Mouse (Mus musculus) heart, postnatal 0 days (tissue): ENCODE data around the gene Spns2. TPM values are rescaled to one million over a fixed set of nuclear protein-coding genes. Genes with fewer than 3 reads are reported as not detected.

Experiments
- ATAC-seq: fragments of 200-750 bp; cut with Nextera tagmentation; 2 replicates; pipeline ENCODE4 v1.8.0; 2017; ENCODE audit warnings: low read depth, moderate number of reproducible peaks, moderate library complexity; ENCODE audit not compliant: insufficient read depth
- DNase-seq: peaks from one replicate; pipeline ENCODE4 v3.0.0-alpha.2; 2016; ENCODE audit warnings: low spot score
- H3K27ac ChIP-seq: fragments of 300-500 bp; sonication (generic); 2 replicates; pipeline ENCODE4 v1.5.1; 2014; ENCODE audit warnings: low read depth, mild to moderate bottlenecking
- H3K27me3 ChIP-seq: fragments of 300-500 bp; sonication (generic); 2 replicates; pipeline ENCODE4 v1.6.1; 2014; ENCODE audit warnings: low read length, mixed read lengths; ENCODE audit not compliant: control insufficient read depth, insufficient read depth
- H3K36me3 ChIP-seq: fragments of 300-500 bp; sonication (generic); replicated peaks from 2 replicates; pipeline ENCODE4 v1.6.1; 2014; ENCODE audit warnings: low read length, mixed read lengths; ENCODE audit not compliant: control insufficient read depth, insufficient read depth
- H3K4me1 ChIP-seq: fragments of 300-500 bp; sonication (generic); 2 replicates; pipeline ENCODE4 v1.6.1; 2014; ENCODE audit warnings: antibody characterized with exemption; ENCODE audit not compliant: control insufficient read depth, insufficient read depth
- H3K4me2 ChIP-seq: fragments of 300-500 bp; sonication (generic); 2 replicates; pipeline ENCODE4 v1.6.1; 2014; ENCODE audit warnings: low read depth, mild to moderate bottlenecking, low read length, moderate library complexity
- H3K4me3 ChIP-seq: fragments of 300-500 bp; sonication (generic); 2 replicates; pipeline ENCODE4 v1.5.1; 2014; ENCODE audit warnings: low read depth, low read length
- H3K9ac ChIP-seq: fragments of 300-500 bp; sonication (generic); replicated peaks from 2 replicates; pipeline ENCODE4 v1.6.1; 2014; ENCODE audit warnings: low read depth, low read length, mixed read lengths
- H3K9me3 ChIP-seq: fragments of 300-500 bp; sonication (generic); replicated peaks from 2 replicates; pipeline ENCODE4 v1.6.1; 2016; ENCODE audit warnings: low read length; ENCODE audit not compliant: control insufficient read depth
- CTCF ChIP-seq: IDR thresholded peaks from 2 replicates; pipeline ENCODE4 v1.5.1; 2016; ENCODE audit warnings: antibody characterized with exemption, control low read depth, low read depth
- EP300 ChIP-seq: IDR thresholded peaks from 2 replicates; pipeline ENCODE4 v1.6.1; 2016; ENCODE audit warnings: antibody characterized with exemption, low read depth
- WGBS: fragments of 180-500 bp; shearing (Covaris S2); extraction: QIAGEN DNeasy Blood & Tissue Kit; methylation state at CpG from one replicate; pipeline ENCODE4 v1.1.7; 2014; 5-methylcytosine and 5-hydroxymethylcytosine counted together
- polyA plus RNA-seq: library from polyadenylated mRNA; unstranded; fragments of >200 nt; fragmentation: Nextera tagmentation; extraction: Ambion mirVana; gene quantifications from 2 replicates; pipeline ENCODE4 v1.2.1, GENCODE M21; 2015
- total RNA-seq: library from RNA; depleted of rRNA; stranded (reverse); fragments of >200 nt; gene quantifications from 2 replicates; pipeline ENCODE4 v1.2.3, GENCODE M21; 2014; ENCODE audit warnings: low replicate concordance

Spns2 gene
- total and polyA plus RNA-seq, 2 experiments from 2014 or later, result 2.9 to 44.2 TPM

- Histone ChIP-seq H3K9ac (no peak overlapping the region), H3K36me3 (no peaks in the 10 kb centered on the region), H3K9me3 (no peaks in the 10 kb centered on the region), H3K4me1 (peaks cover 6% of the 10 kb centered on the region), H3K4me3 (no peak overlapping the region), H3K27me3 (no peaks in the 10 kb centered on the region), H3K4me2 (no peak overlapping the region), H3K27ac (peak overlapping the region; percentile 30)
- ATAC-seq (no peak), DNase-seq (no peak)
- TF ChIP-seq CTCF (no peak), EP300 (no peak)
- 66% methylated on average over 3 of the region's 3 CpGs for WGBS
Observed at GRCm38 (mm10) chr11:72474926-72475325, 14.8 kb downstream of the Spns2 start.

- 93% methylated on average over 4 of the region's 4 CpGs for WGBS
- H3K4me2 ChIP-seq, result no peak overlapping the region
- no peak overlapping the region for H3K4me3 ChIP-seq
- H3K27me3 ChIP-seq, result no peaks in the 10 kb centered on the region
- H3K9me3 ChIP-seq, result no peaks in the 10 kb centered on the region
- DNase-seq, result no peak
- no peaks in the 10 kb centered on the region for H3K36me3 ChIP-seq
- TF ChIP-seq EP300 (no peak), CTCF (no peak)
- H3K4me1 ChIP-seq, result peaks cover 18% of the 10 kb centered on the region
- H3K9ac ChIP-seq, result no peak overlapping the region
- ATAC-seq, result no peak
- no peak overlapping the region for H3K27ac ChIP-seq
Observed at GRCm38 (mm10) chr11:72473540-72473939, 16.2 kb downstream of the Spns2 start.

DNA sequence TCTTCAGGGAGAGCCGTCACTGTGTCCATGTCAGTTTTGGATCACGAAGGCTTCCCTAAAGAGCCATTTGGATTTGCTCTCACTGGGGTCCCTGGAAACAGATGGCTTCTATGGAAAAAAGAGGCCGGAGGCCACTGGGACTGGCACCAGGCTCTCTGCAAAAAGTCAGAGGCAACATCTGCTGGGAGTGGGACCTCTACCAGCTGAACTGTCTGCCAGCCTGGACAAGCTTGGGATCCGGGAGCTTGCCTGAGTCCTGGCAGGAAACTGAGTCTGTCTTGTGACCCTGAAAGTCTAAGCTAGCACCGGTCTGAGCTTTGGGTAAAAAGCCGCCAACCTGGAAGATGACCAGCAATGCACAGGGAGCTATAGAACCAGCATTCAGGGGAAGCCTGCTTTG lies 18.3 kb downstream of the Spns2 start:
- ATAC-seq (no peak), DNase-seq (no peak)
- no peaks in the 10 kb centered on the region for H3K9me3 ChIP-seq
- H3K4me2 ChIP-seq, result no peak overlapping the region
- no peak overlapping the region for H3K4me3 ChIP-seq
- peaks cover 36% of the 10 kb centered on the region for H3K4me1 ChIP-seq
- no peaks in the 10 kb centered on the region for H3K36me3 ChIP-seq
- TF ChIP-seq EP300 (no peak), CTCF (no peak)
- no peak overlapping the region for H3K9ac ChIP-seq
- H3K27me3 ChIP-seq, result no peaks in the 10 kb centered on the region
- WGBS, result 85% methylated on average over 6 of the region's 6 CpGs
- H3K27ac ChIP-seq, result no peak overlapping the region

DNA sequence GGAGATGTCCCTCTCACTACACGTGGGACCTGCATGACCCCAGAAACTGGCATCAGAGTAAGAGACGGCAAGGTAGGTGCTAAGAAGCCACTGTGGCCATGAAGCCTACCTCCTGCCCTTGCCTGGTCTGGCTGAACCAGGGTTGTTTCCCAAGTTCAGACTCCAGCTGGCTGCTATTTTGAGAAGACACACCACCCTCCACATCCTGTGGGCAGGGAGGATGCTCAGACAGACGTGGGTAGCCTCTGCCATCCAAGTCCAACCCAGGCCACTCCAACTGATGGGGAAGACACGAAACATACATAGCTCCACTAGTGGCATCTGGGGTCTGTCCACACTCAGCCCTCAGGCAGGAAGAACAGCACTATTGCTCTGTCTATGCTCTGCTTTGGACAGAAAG lies 19.7 kb downstream of the Spns2 start:
- WGBS, result 31% methylated on average over 4 of the region's 4 CpGs
- no peaks in the 10 kb centered on the region for H3K27me3 ChIP-seq
- no peaks in the 10 kb centered on the region for H3K36me3 ChIP-seq
- H3K9ac ChIP-seq, result no peak overlapping the region
- H3K4me3 ChIP-seq, result no peak overlapping the region
- peak overlapping the region; percentile 33 for H3K27ac ChIP-seq
- H3K4me2 ChIP-seq, result no peak overlapping the region
- peaks cover 42% of the 10 kb centered on the region for H3K4me1 ChIP-seq
- DNase-seq, result no peak
- H3K9me3 ChIP-seq, result no peaks in the 10 kb centered on the region
- ATAC-seq, result no peak
- TF ChIP-seq CTCF (no peak), EP300 (no peak)

- H3K27me3 ChIP-seq, result no peaks in the 10 kb centered on the region
- no peaks in the 10 kb centered on the region for H3K36me3 ChIP-seq
- peak; percentile 79 for DNase-seq
- no peak overlapping the region for H3K9ac ChIP-seq
- no peak overlapping the region for H3K4me2 ChIP-seq
- H3K4me1 ChIP-seq, result peaks cover 42% of the 10 kb centered on the region
- H3K4me3 ChIP-seq, result no peak overlapping the region
- 19% methylated on average over 5 of the region's 5 CpGs for WGBS
- peak; percentile 87 for ATAC-seq
- H3K9me3 ChIP-seq, result no peaks in the 10 kb centered on the region
- peak overlapping the region; percentile 79 for H3K27ac ChIP-seq
- TF ChIP-seq EP300 (peak; percentile 69), CTCF (no peak)
Observed at GRCm38 (mm10) chr11:72469217-72469616, 20.5 kb downstream of the Spns2 start.

DNA sequence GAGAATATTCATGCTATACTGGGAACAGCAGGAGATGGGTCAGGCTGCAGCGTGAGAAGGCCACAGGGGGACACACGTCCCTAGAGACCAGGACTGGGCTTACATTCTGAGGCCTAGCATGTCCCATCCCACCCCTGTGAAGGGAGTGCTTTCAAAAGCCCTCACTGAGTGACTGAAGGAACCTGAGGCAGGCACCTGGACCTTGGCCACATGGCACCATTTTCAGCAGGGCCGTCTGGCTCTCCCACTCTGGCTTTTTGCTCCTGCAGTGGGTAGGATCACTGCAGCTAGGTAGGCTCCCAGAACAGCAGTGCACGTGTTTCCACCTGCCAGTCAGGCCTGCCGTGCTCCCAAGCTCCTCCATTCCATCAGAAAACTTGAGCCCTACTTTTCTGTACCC lies 21.2 kb downstream of the Spns2 start:
- peaks cover 42% of the 10 kb centered on the region for H3K4me1 ChIP-seq
- no peak overlapping the region for H3K9ac ChIP-seq
- ATAC-seq (no peak), DNase-seq (no peak)
- no peaks in the 10 kb centered on the region for H3K36me3 ChIP-seq
- WGBS, result 69% methylated on average over 5 of the region's 5 CpGs
- no peaks in the 10 kb centered on the region for H3K27me3 ChIP-seq
- no peak overlapping the region for H3K4me3 ChIP-seq
- H3K27ac ChIP-seq, result peak overlapping the region; percentile 79
- no peak overlapping the region for H3K4me2 ChIP-seq
- TF ChIP-seq CTCF (no peak), EP300 (no peak)
- no peaks in the 10 kb centered on the region for H3K9me3 ChIP-seq
